In genomic region chr11:56131339-56131823, GRCm38 (mm10) we compare ENCODE assay signal across 8 mouse cellular contexts.
DNase-seq lines count a peak whose midpoint lies in the region; TF ChIP-seq lines count a peak whose summit lies in the region.

No protein-coding gene starts in this region.

- H3K36me3 ChIP-seq in small intestine, adult 2 months (ENCODE audit: control insufficient read depth, insufficient read depth, low read length), result no peaks in the 10 kb centered on the region

- H3K27ac ChIP-seq in small intestine, adult 2 months (ENCODE audit: insufficient read depth, low read depth, low read length), result no peak overlapping the region

- H3K4me1 ChIP-seq in small intestine, adult 2 months (ENCODE audit: control insufficient read depth, insufficient read depth, insufficient read length, low read length), result no peaks in the 10 kb centered on the region

- peak; percentile 30 for DNase-seq in ovary, postnatal 14 days (ENCODE audit: low spot score)
- no peak for DNase-seq in ovary, postnatal 10 days (ENCODE audit: low spot score)
- peak; percentile 87 for DNase-seq in brain, embryonic 14.5 days (ENCODE audit: low read depth)
- DNase-seq in forelimb bud, embryonic 11.5 days (ENCODE audit: low read depth, low spot score), result peak; percentile 60
- DNase-seq in layer of hippocampus, adult 11-12 months (ENCODE audit: low spot score), result peak; percentile 67
- peak; percentile 54 for DNase-seq in lung, postnatal 36 days
- DNase-seq in urinary bladder, adult 18-20 months (ENCODE audit: low spot score in 2 of 2), result no peak

- TF ChIP-seq CTCF in brain, embryonic 14.5 days (IDR thresholded peaks at IDR 0.05; ENCODE audit: borderline replicate concordance, extremely low read depth, insufficient read depth, insufficient read length), result peak; percentile 73
- TF ChIP-seq CTCF in small intestine, adult 2 months (IDR thresholded peaks at IDR 0.05; ENCODE audit: extremely low read depth, insufficient read length, insufficient replicate concordance, low read depth, low read length), result peak; percentile 61; the same call in 1 of the 2 replicates

- 32% methylated on average over 15 of the region's 15 CpGs for WGBS in small intestine, adult 2 months

- TF ChIP-seq POLR2A in brain, embryonic 14.5 days (IDR thresholded peaks at IDR 0.05; ENCODE audit: borderline replicate concordance, extremely low read depth, insufficient read depth, insufficient read length, poor library complexity, severe bottlenecking), result no peak
- no peak for TF ChIP-seq POLR2A in small intestine, adult 2 months (IDR thresholded peaks at IDR 0.05; ENCODE audit: low read depth, low read length)

- no peaks in the 10 kb centered on the region for H3K27me3 ChIP-seq in small intestine, adult 2 months (ENCODE audit: control insufficient read depth, insufficient read depth, low read length)

- H3K4me3 ChIP-seq in small intestine, adult 2 months (ENCODE audit: low read depth, low read length), result no peak overlapping the region

Comparison
In these comparisons a context has a peak if more than half of its experiments do, and no peak if none do; other contexts are left out.
1. DNase-seq: peak in ovary, postnatal 14 days (single experiment), brain, embryonic 14.5 days (single experiment), forelimb bud, embryonic 11.5 days (single experiment), layer of hippocampus, adult 11-12 months (single experiment) and lung, postnatal 36 days (single experiment); none in ovary, postnatal 10 days (single experiment) and urinary bladder, adult 18-20 months (0 of 2).